Mouse (Mus musculus) limb, embryonic 12.5 days (tissue): ENCODE data around the gene Grb2. TPM values are rescaled to one million over a fixed set of nuclear protein-coding genes. Genes with fewer than 3 reads are reported as not detected.

Experiments
- ATAC-seq: fragments of 200-750 bp; cut with Nextera tagmentation; 2 replicates; pipeline ENCODE4 v1.8.0; 2017; ENCODE audit warnings: low read depth, moderate TSS enrichment; ENCODE audit not compliant: insufficient number of reproducible peaks, insufficient read depth, low FRiP score, low TSS enrichment
- H3K27ac ChIP-seq: fragments of 300-500 bp; sonication (generic); 2 replicates; pipeline ENCODE4 v1.5.1; 2016; ENCODE audit warnings: mild to moderate bottlenecking, moderate library complexity
- H3K27me3 ChIP-seq: fragments of 300-500 bp; sonication (generic); 2 replicates; pipeline ENCODE4 v1.6.1; 2016; ENCODE audit warnings: mild to moderate bottlenecking, moderate library complexity
- H3K36me3 ChIP-seq: fragments of 300-500 bp; sonication (generic); 2 replicates; pipeline ENCODE4 v1.6.1; 2016; ENCODE audit warnings: mild to moderate bottlenecking, moderate library complexity
- H3K4me1 ChIP-seq: fragments of 300-500 bp; sonication (generic); replicated peaks from 2 replicates; pipeline ENCODE4 v1.6.1; 2016
- H3K4me2 ChIP-seq: fragments of 300-500 bp; sonication (generic); 2 replicates; pipeline ENCODE4 v1.6.1; 2016; ENCODE audit warnings: mild to moderate bottlenecking, moderate library complexity
- H3K4me3 ChIP-seq: fragments of 300-500 bp; sonication (generic); replicated peaks from 2 replicates; pipeline ENCODE4 v1.5.1; 2016; ENCODE audit warnings: mild to moderate bottlenecking
- H3K9ac ChIP-seq: fragments of 300-500 bp; sonication (generic); replicated peaks from 2 replicates; pipeline ENCODE4 v1.6.1; 2016; ENCODE audit warnings: mild to moderate bottlenecking, moderate library complexity
- H3K9me3 ChIP-seq: fragments of 300-500 bp; sonication (generic); 2 replicates; pipeline ENCODE4 v1.6.1; 2016; ENCODE audit warnings: mild to moderate bottlenecking, moderate library complexity
- WGBS: fragments of 180-500 bp; shearing (Covaris S2); methylation state at CpG from one replicate; pipeline ENCODE4 v1.1.7; 2016; 5-methylcytosine and 5-hydroxymethylcytosine counted together
- polyA plus RNA-seq: library from polyadenylated mRNA; unstranded; fragments of >200 nt; fragmentation: Nextera tagmentation; extraction: Ambion mirVana; gene quantifications from 2 replicates; pipeline ENCODE4 v1.2.1, GENCODE M21; 2016

The Grb2 gene
- polyA plus RNA-seq, 1 experiment from 2014 or later = 114 TPM

- no peak overlapping the region for H3K4me3 ChIP-seq
- no peak overlapping the region for H3K27ac ChIP-seq
- H3K4me1 ChIP-seq = peaks cover 18% of the 10 kb centered on the region
- ATAC-seq = no peak
- 94% methylated on average over 3 of the region's 3 CpGs for WGBS
- H3K27me3 ChIP-seq = no peaks in the 10 kb centered on the region
- H3K9me3 ChIP-seq = no peaks in the 10 kb centered on the region
- H3K4me2 ChIP-seq = no peak overlapping the region
- H3K36me3 ChIP-seq = peaks cover 19% of the 10 kb centered on the region
- no peak overlapping the region for H3K9ac ChIP-seq
Measured at GRCm38 (mm10) chr11:115697722-115698121, 10.7 kb downstream of the Grb2 start.

GRCm38 (mm10) chr11:115697091-115697490 lies 11.3 kb downstream of the Grb2 start:
- Histone ChIP-seq H3K36me3 (peaks cover 19% of the 10 kb centered on the region), H3K4me3 (no peak overlapping the region), H3K27ac (no peak overlapping the region), H3K9ac (no peak overlapping the region), H3K4me2 (no peak overlapping the region), H3K27me3 (no peaks in the 10 kb centered on the region), H3K9me3 (no peaks in the 10 kb centered on the region), H3K4me1 (peaks cover 18% of the 10 kb centered on the region)
- 85% methylated on average over 2 of the region's 2 CpGs for WGBS
- ATAC-seq = no peak

- Histone ChIP-seq H3K27me3 (no peaks in the 10 kb centered on the region), H3K27ac (no peak overlapping the region), H3K4me1 (peaks cover 18% of the 10 kb centered on the region), H3K9ac (no peak overlapping the region), H3K4me3 (no peak overlapping the region), H3K4me2 (no peak overlapping the region), H3K36me3 (peaks cover 19% of the 10 kb centered on the region), H3K9me3 (no peaks in the 10 kb centered on the region)
- WGBS = 90% methylated on average over 4 of the region's 4 CpGs
- no peak for ATAC-seq
Measured at GRCm38 (mm10) chr11:115696471-115696870, 11.9 kb downstream of the Grb2 start.

GRCm38 (mm10) chr11:115693979-115694578 lies 14.3 kb downstream of the Grb2 start:
- Histone ChIP-seq H3K4me1 (peaks cover 7% of the 10 kb centered on the region; the same call in 1 of the 2 replicates), H3K9ac (no peak overlapping the region), H3K27me3 (no peaks in the 10 kb centered on the region), H3K4me3 (no peak overlapping the region), H3K9me3 (no peaks in the 10 kb centered on the region), H3K27ac (no peak overlapping the region), H3K36me3 (peaks cover 26% of the 10 kb centered on the region), H3K4me2 (no peak overlapping the region)
- 88% methylated on average over 12 of the region's 12 CpGs for WGBS
- ATAC-seq = no peak

- Histone ChIP-seq H3K27ac (no peak overlapping the region), H3K4me3 (no peak overlapping the region), H3K4me1 (0 out of 2 replicates have a peak, but pooled peaks cover 1% of the 10 kb centered on the region), H3K27me3 (no peaks in the 10 kb centered on the region), H3K9me3 (no peaks in the 10 kb centered on the region), H3K36me3 (peaks cover 31% of the 10 kb centered on the region), H3K4me2 (no peak overlapping the region), H3K9ac (no peak overlapping the region)
- WGBS = 70% methylated on average over 5 of the region's 5 CpGs
- no peak for ATAC-seq
Measured at GRCm38 (mm10) chr11:115692800-115693199, 15.6 kb downstream of the Grb2 start.

GRCm38 (mm10) chr11:115691976-115692375 lies 16.4 kb downstream of the Grb2 start:
- H3K4me1 ChIP-seq = no peaks in the 10 kb centered on the region
- peaks cover 23% of the 10 kb centered on the region for H3K36me3 ChIP-seq
- WGBS = 93% methylated on average over 2 of the region's 2 CpGs
- ATAC-seq = no peak
- no peaks in the 10 kb centered on the region for H3K27me3 ChIP-seq
- H3K27ac ChIP-seq = no peak overlapping the region
- H3K4me2 ChIP-seq = no peak overlapping the region
- no peaks in the 10 kb centered on the region for H3K9me3 ChIP-seq
- H3K4me3 ChIP-seq = no peak overlapping the region
- H3K9ac ChIP-seq = no peak overlapping the region

GRCm38 (mm10) chr11:115691511-115691910 lies 16.9 kb downstream of the Grb2 start:
- WGBS = 95% methylated on average over 5 of the region's 5 CpGs

GRCm38 (mm10) chr11:115691013-115691412 lies 17.4 kb downstream of the Grb2 start:
- H3K27me3 ChIP-seq = no peaks in the 10 kb centered on the region
- H3K9ac ChIP-seq = no peak overlapping the region
- no peak overlapping the region for H3K27ac ChIP-seq
- no peaks in the 10 kb centered on the region for H3K4me1 ChIP-seq
- peaks cover 23% of the 10 kb centered on the region for H3K36me3 ChIP-seq
- no peak overlapping the region for H3K4me3 ChIP-seq
- no peaks in the 10 kb centered on the region for H3K9me3 ChIP-seq
- H3K4me2 ChIP-seq = no peak overlapping the region
- no peak for ATAC-seq
- WGBS = 92% methylated on average over 5 of the region's 5 CpGs

More at GRCm38 (mm10) chr11:115691511-115691910, 16.9 kb downstream of the Grb2 start:
- Histone ChIP-seq H3K36me3 (peaks cover 23% of the 10 kb centered on the region), H3K27me3 (no peaks in the 10 kb centered on the region), H3K4me3 (no peak overlapping the region), H3K9ac (no peak overlapping the region), H3K27ac (no peak overlapping the region), H3K9me3 (no peaks in the 10 kb centered on the region), H3K4me1 (no peaks in the 10 kb centered on the region), H3K4me2 (no peak overlapping the region)
- no peak for ATAC-seq

- Histone ChIP-seq H3K4me1 (no peaks in the 10 kb centered on the region), H3K36me3 (peaks cover 23% of the 10 kb centered on the region), H3K9ac (no peak overlapping the region), H3K9me3 (no peaks in the 10 kb centered on the region), H3K4me2 (no peak overlapping the region), H3K27me3 (no peaks in the 10 kb centered on the region), H3K4me3 (no peak overlapping the region), H3K27ac (no peak overlapping the region)
- 95% methylated on average over 5 of the region's 5 CpGs for WGBS
- no peak for ATAC-seq
Measured at GRCm38 (mm10) chr11:115690356-115690755, 18.0 kb downstream of the Grb2 start.

GRCm38 (mm10) chr11:115689137-115689915 lies 19.1 kb downstream of the Grb2 start:
- peaks cover 22% of the 10 kb centered on the region for H3K36me3 ChIP-seq
- no peak overlapping the region for H3K27ac ChIP-seq
- H3K4me2 ChIP-seq = no peak overlapping the region
- H3K9ac ChIP-seq = no peak overlapping the region
- H3K4me1 ChIP-seq = no peaks in the 10 kb centered on the region
- no peak for ATAC-seq
- H3K27me3 ChIP-seq = no peaks in the 10 kb centered on the region
- no peaks in the 10 kb centered on the region for H3K9me3 ChIP-seq
- no peak overlapping the region for H3K4me3 ChIP-seq
- 91% methylated on average over 14 of the region's 14 CpGs for WGBS

- H3K4me1 ChIP-seq = no peaks in the 10 kb centered on the region
- peaks cover 41% of the 10 kb centered on the region for H3K36me3 ChIP-seq
- no peak for ATAC-seq
- H3K9me3 ChIP-seq = no peaks in the 10 kb centered on the region
- no peak overlapping the region for H3K27ac ChIP-seq
- no peak overlapping the region for H3K9ac ChIP-seq
- H3K4me2 ChIP-seq = no peak overlapping the region
- H3K27me3 ChIP-seq = no peaks in the 10 kb centered on the region
- no peak overlapping the region for H3K4me3 ChIP-seq
- WGBS = 93% methylated on average over 6 of the region's 6 CpGs
Measured at GRCm38 (mm10) chr11:115686369-115686768, 22.0 kb downstream of the Grb2 start.
